Mouse (Mus musculus) cortical plate, adult 2 months (tissue): ENCODE measurements around the gene Rnasek. TPM values are rescaled to one million over a fixed set of nuclear protein-coding genes. Genes with fewer than 3 reads are reported as not detected.
A peak's percentile ranks its signal among the peaks of the same experiment; 100 is the strongest.

Source experiments
- H3K27ac ChIP-seq: fragments of 200-500 bp; 2 replicates; pipeline ENCODE4 v1.5.1; 2012; ENCODE audit warnings: low read length, control low read depth, inconsistent platforms; ENCODE audit not compliant: insufficient read depth
- H3K4me1 ChIP-seq: fragments of 200-500 bp; 2 replicates; pipeline ENCODE4 v1.6.1; 2011; ENCODE audit warnings: low read length; ENCODE audit not compliant: control insufficient read depth, insufficient read depth
- H3K4me3 ChIP-seq: fragments of 200-500 bp; 2 replicates; pipeline ENCODE4 v1.5.1; 2011; ENCODE audit warnings: mild to moderate bottlenecking, low read length, control low read depth; ENCODE audit not compliant: insufficient read depth
- CTCF ChIP-seq: fragments of 200-500 bp; IDR thresholded peaks from 2 replicates; pipeline ENCODE4 v1.5.1; 2011; ENCODE audit warnings: mild to moderate bottlenecking, control low read depth, low read length; ENCODE audit not compliant: insufficient read depth; ENCODE audit errors: extremely low read depth
- POLR2A ChIP-seq: fragments of 200-500 bp; IDR thresholded peaks from 2 replicates; pipeline ENCODE4 v1.6.1; 2011; ENCODE audit warnings: mild to moderate bottlenecking, low read length, control low read depth; ENCODE audit not compliant: insufficient read depth; ENCODE audit errors: extremely low read depth
- polyA plus RNA-seq: library from polyadenylated mRNA; depleted of rRNA; stranded (reverse); fragments of >200 nt; gene quantifications from 2 replicates; pipeline ENCODE4 v1.2.3, GENCODE M21; 2012

Gene Rnasek
- polyA plus RNA-seq, 1 experiment, result 337 TPM

DNA sequence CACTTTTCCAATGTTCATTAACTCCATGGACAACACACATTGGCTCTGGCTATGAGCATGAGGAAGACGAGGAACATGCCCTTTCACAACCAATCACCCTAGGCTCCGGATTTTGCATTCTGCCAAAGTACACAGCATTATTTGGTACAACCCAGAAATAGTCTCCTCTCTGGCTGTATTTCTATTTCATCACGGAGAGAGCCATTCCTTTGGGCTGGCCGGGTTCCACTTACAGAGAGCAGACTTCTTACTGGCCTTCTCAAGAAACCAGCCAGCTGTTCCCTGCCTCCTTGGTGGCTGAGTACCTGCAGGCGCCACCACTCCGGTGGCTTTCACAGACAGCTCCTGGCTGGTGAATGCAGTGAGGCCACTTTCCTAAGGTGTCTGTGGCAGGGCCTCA lies 27.2 kb downstream of the Rnasek start, which contains the start of gene Slc16a11:
Gene Slc16a11, plus strand, starts transcription at position 330 of the 400 bp plus-strand sequence.
- TF ChIP-seq CTCF (no peak), POLR2A (no peak)
- Histone ChIP-seq H3K27ac (no peak within 1 kb of the TSS), H3K4me3 (peak within 1 kb of the TSS; percentile 47; the same call in 1 of the 2 replicates)

DNA sequence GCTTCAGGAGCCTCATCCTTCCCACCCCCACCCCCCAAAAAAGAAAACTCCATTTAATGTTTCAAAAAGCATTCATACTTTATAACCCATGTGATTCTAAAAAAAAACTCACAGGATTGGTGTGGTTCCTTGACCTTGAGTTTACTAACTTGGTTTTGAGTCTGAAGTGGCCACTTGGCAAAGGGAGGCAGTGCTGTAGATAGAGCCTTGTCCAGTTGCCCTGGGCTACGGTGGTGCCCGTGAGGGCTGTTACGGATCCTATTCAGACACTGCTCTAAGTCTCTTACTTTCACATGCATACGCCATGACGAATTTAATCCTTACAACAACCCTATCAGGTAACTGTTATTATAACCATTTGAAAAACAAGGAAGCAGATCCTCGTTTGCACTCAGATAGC lies 27.7 kb downstream of the Rnasek start:
- no peak overlapping the region for H3K27ac ChIP-seq
- no peak for TF ChIP-seq CTCF
- TF ChIP-seq POLR2A, result no peak
- no peak overlapping the region for H3K4me3 ChIP-seq
- no peaks in the 10 kb centered on the region; the same call in 1 of the 2 replicates for H3K4me1 ChIP-seq

More for the DNA sequence above, 27.2 kb downstream of the Rnasek start, which contains the start of gene Slc16a11:
- H3K4me1 ChIP-seq, result no peaks in the 10 kb centered on the region; the same call in 1 of the 2 replicates

DNA sequence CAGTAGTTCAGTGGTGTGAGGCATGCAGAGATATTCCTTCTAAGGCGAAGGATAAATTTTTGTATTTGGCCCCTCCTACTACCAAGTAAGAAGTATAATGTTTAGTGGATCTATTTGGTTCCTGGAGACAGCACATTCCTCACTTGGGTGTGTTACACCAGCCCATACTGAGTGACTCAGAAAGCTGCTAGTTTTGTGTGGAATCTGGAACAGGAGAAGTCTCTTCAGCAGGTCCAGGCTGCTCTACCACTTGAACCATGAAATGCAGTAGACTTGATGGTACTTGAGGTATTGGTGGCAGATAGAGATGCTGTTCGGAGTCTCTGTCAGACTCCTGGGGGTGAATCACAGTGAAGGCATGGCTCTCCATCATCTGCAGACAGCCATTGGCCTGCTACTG lies 29.0 kb downstream of the Rnasek start:
- Histone ChIP-seq H3K4me1 (no peaks in the 10 kb centered on the region; the same call in 1 of the 2 replicates), H3K4me3 (no peak overlapping the region), H3K27ac (no peak overlapping the region)
- TF ChIP-seq CTCF (no peak), POLR2A (no peak)

DNA sequence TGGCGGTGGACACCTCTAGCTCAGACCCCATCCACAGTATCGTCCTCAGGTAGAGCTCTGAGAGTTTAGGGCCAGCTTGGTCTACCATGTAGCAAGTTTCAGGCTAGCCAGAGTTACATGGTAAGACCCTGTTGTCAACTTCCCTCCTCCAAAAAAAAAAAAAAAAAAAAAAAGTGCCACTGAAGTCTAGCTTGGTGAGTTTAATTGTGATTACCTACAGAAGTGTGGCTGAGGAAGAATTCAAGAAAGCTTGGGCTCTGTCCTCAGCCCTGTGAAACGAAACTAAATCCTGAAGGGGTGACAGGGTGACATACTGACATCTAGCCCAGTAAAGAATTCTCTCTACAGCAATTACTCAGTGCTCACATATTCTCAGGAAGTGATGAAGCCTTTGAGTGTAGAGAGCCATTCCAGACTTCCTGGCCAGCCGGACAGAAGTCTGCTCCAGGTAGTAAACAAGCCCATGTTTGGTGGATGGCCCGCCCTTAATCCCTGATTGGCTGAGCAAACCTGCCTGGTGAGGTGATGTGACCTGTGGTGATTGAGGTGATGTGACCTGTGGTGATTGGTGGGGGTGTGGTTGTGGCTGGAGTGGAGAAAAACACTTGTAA lies 30.8 kb downstream of the Rnasek start:
- no peak overlapping the region for H3K4me3 ChIP-seq
- no peak overlapping the region for H3K27ac ChIP-seq
- no peak for TF ChIP-seq POLR2A
- TF ChIP-seq CTCF, result no peak
- H3K4me1 ChIP-seq, result no peaks in the 10 kb centered on the region; the same call in 1 of the 2 replicates

DNA sequence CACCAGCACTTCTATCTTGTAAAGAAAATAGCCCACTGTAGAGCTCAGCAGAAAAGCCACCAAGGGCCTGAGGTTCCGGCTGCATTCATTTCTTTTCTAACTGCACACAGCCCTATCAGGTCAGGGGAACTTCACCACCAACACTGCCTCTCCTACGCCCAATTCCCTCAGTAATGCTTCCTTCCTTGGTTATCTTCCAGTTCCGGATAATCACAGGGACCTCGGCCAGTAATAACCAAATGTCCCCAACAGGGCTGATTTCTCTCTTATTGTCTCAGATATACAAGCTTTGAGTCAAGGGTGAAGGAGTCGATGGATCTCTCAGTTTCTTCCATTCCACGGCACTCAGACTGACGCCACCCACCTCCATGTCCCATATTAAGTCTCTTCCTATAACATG lies 32.4 kb downstream of the Rnasek start:
- Histone ChIP-seq H3K4me3 (no peak overlapping the region), H3K27ac (no peak overlapping the region), H3K4me1 (no peaks in the 10 kb centered on the region)
- TF ChIP-seq CTCF (no peak), POLR2A (no peak)

DNA sequence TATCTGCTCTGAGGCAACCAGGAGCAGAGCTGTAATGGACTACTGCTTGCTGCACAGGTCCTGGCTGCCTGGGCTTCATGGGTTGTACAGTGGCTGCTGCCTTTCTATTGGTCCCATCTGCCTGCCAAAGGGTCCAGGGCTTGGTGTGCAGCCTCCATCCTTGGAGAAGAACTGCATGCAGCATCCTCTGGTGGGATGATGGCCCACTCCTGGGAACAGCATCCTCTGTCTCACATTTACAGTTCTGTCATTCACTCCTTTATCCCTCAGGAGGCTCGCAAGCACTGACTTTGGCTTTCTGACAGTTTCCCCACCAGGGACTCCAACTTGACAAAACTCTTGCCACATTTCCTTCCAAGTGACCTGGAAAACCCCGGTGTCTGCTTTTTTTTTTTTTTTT lies 32.8 kb downstream of the Rnasek start:
- no peak overlapping the region for H3K4me3 ChIP-seq
- no peaks in the 10 kb centered on the region for H3K4me1 ChIP-seq
- TF ChIP-seq CTCF (no peak), POLR2A (no peak)
- H3K27ac ChIP-seq, result no peak overlapping the region

DNA sequence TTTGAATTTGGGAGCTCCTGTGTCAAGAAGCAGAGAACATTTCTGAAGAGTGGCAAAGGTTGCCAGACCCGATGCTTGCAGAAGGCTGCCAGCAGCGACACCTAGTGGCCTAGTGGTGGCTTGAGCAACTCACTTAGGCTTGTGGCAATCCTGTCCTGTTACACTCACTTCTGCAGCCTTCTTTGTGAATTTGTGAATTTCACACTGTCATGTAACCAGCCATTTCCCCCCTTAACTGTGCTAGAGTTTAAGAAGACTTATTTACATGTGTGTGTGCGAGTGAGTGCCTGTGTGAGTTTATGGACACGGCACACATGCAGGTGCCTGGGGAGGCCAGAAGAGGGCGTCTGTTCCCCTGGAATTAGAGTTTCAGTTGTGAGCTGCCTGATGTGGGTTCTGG lies 38.0 kb downstream of the Rnasek start:
- Histone ChIP-seq H3K4me1 (no peaks in the 10 kb centered on the region), H3K27ac (no peak overlapping the region), H3K4me3 (no peak overlapping the region)
- TF ChIP-seq POLR2A, result no peak
- TF ChIP-seq CTCF, result peak; percentile 94

DNA sequence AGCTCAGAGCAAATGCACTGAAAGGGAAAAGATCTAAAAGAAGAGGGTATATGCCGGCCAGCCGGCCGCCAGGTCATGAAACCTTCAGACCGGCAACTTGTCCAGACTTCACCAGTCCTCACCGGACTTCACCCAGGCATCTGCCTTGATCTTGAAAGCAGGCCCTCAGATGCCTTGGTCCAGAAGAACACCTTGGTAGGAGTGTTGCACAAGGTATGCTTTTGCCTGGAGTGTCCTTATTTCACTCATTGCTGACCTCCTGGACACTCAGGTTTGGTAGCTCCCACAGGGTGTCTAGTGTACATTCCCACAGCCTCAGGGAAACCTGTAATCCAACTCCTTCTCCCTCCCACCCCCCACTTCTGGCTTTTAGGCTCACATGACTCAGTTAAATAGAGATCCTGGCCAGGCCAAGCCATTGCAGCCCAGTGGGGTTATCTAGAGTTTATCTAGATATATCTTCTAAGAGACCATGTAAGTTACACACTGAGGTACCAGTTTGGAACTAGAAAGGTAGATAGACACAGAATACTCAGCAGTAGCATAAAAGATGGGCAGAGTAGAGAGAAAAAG lies 39.5 kb downstream of the Rnasek start:
- H3K4me1 ChIP-seq, result no peaks in the 10 kb centered on the region
- H3K4me3 ChIP-seq, result no peak overlapping the region
- no peak overlapping the region for H3K27ac ChIP-seq
- TF ChIP-seq POLR2A (no peak), CTCF (no peak)

DNA sequence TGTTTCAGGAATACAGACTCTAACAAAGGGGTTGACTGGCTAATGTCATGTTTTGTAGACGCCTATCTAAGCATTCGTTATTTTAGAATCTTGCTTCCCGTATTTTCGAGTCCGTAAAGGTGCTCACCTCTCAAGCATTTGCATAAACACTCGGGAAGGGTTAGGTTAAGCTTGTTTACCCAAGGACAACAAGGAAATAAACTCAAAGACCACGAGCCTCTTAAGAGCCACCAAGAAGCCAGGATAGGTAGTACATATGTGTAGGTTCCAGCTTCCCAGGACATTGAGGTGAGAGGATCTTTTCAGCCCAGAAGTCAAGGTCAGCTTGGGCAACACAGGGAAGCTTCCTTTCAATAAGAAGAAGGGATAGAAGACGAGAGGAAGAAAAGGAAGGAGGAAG lies 40.5 kb downstream of the Rnasek start:
- Histone ChIP-seq H3K27ac (no peak overlapping the region), H3K4me3 (no peak overlapping the region), H3K4me1 (no peaks in the 10 kb centered on the region)
- TF ChIP-seq POLR2A (no peak), CTCF (no peak)

DNA sequence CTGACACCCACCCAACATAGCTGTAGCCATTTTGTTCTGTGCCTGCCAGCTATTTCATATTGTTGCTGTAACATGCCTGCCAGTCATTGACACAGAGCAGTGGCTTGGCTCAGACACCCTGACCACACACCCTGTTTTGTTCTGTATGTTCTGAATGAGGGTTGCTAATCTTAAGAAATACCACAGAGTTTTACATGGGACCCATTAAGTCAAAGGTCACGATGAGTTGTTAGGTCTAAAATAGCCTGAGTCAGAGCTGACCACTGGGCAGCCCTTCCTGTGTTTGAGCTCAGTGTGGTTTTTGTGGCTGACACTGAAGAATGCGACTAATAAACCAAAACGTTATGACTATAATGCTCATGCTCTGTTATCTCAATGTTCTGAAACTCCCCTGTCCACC lies 41.3 kb downstream of the Rnasek start:
- no peak for TF ChIP-seq POLR2A
- TF ChIP-seq CTCF, result no peak
- Histone ChIP-seq H3K4me1 (no peaks in the 10 kb centered on the region), H3K4me3 (no peak overlapping the region), H3K27ac (no peak overlapping the region)
